Mouse (Mus musculus) liver, embryonic 16.5 days (tissue): ENCODE results near the gene Setd1a. TPM values are rescaled to one million over a fixed set of nuclear protein-coding genes. Genes with fewer than 3 reads are reported as not detected.
"Not testable (repeated sequence)": the region's sequence is repeated elsewhere in the genome, so short reads cannot be mapped to it uniquely, and the experiment has no call there.

Experiments
- ATAC-seq: fragments of 200-750 bp; cut with Nextera tagmentation; 2 replicates; pipeline ENCODE4 v1.8.0; 2017; ENCODE audit warnings: low read depth, mild to moderate bottlenecking, moderate number of reproducible peaks, moderate library complexity
- H3K27ac ChIP-seq: fragments of 300-500 bp; sonication (generic); 2 replicates; pipeline ENCODE4 v1.5.1; 2014; ENCODE audit warnings: mild to moderate bottlenecking, low read length
- H3K27me3 ChIP-seq: fragments of 300-500 bp; sonication (generic); 2 replicates; pipeline ENCODE4 v1.6.1; 2014; ENCODE audit warnings: low read depth, low read length, mixed read lengths; ENCODE audit not compliant: control insufficient read depth, insufficient read depth
- H3K36me3 ChIP-seq: fragments of 300-500 bp; sonication (generic); 2 replicates; pipeline ENCODE4 v1.6.1; 2014; ENCODE audit warnings: mild to moderate bottlenecking; ENCODE audit not compliant: control insufficient read depth, insufficient read depth
- H3K4me1 ChIP-seq: fragments of 300-500 bp; sonication (generic); 2 replicates; pipeline ENCODE4 v1.6.1; 2014; ENCODE audit warnings: low read depth, low read length, mixed read lengths; ENCODE audit not compliant: control insufficient read depth
- H3K4me2 ChIP-seq: fragments of 300-500 bp; sonication (generic); 2 replicates; pipeline ENCODE4 v1.6.1; 2014; ENCODE audit warnings: low read depth, low read length, mixed read lengths
- H3K4me3 ChIP-seq: fragments of 300-500 bp; sonication (generic); 2 replicates; pipeline ENCODE4 v1.5.1; 2014; ENCODE audit warnings: low read depth, mild to moderate bottlenecking, low read length
- H3K9ac ChIP-seq: fragments of 300-500 bp; sonication (generic); 2 replicates; pipeline ENCODE4 v1.6.1; 2014; ENCODE audit warnings: low read depth, low read length
- H3K9me3 ChIP-seq: fragments of 300-500 bp; sonication (generic); replicated peaks from 2 replicates; pipeline ENCODE4 v1.6.1; 2016; ENCODE audit warnings: low read length; ENCODE audit not compliant: control insufficient read depth
- WGBS: fragments of 180-500 bp; shearing (Covaris S2); extraction: QIAGEN DNeasy Blood & Tissue Kit; methylation state at CpG from one replicate; pipeline ENCODE4 v1.1.7; 2014; ENCODE audit not compliant: insufficient replicate concordance; 5-methylcytosine and 5-hydroxymethylcytosine counted together
- polyA plus RNA-seq: library from polyadenylated mRNA; unstranded; fragments of >200 nt; fragmentation: Nextera tagmentation; extraction: Ambion mirVana; gene quantifications from 2 replicates; pipeline ENCODE4 v1.2.1, GENCODE M21; 2015

Gene Setd1a
- polyA plus RNA-seq, 1 experiment from 2014 or later: 7.9 TPM

- under 1% methylated on average over 27 of the region's 27 CpGs for WGBS
- no peak for ATAC-seq
- Histone ChIP-seq H3K27ac (peak overlapping the region; percentile 82), H3K27me3 (no peaks in the 10 kb centered on the region), H3K4me3 (peak overlapping the region; percentile 72), H3K9me3 (no peaks in the 10 kb centered on the region), H3K4me2 (peak overlapping the region; percentile 92), H3K4me1 (peaks cover 73% of the 10 kb centered on the region), H3K36me3 (no peaks in the 10 kb centered on the region), H3K9ac (peak overlapping the region; percentile 85)
These were observed 6.2 kb upstream of the Setd1a start for GRCm38 (mm10) chr7:127770039-127770905.

DNA sequence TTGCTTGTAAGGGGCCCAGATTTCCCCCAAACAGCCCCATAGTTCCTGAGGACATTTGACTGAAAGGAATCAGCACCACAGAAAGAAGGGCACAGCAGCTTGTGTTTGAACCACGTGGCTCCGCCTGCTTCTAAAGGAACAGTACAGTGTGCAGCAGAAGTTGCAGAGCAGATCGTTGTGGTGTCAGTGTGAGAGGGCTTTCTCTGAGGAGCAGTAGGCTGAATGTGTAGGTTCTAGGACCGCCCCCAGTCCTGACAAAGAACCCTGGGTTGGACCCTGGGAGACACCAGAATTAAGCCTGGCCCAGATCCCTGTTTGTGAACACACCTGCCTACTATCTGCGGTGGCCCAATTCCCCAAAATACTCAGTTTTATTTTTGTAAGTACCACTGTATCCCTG, 5.2 kb upstream of the Setd1a start:
- no peak for ATAC-seq
- no peaks in the 10 kb centered on the region for H3K36me3 ChIP-seq
- no peaks in the 10 kb centered on the region for H3K27me3 ChIP-seq
- WGBS: 48% methylated on average over 5 of the region's 5 CpGs
- no peak overlapping the region for H3K9ac ChIP-seq
- H3K27ac ChIP-seq: no peak overlapping the region; the same call in 1 of the 2 replicates
- no peak overlapping the region; the same call in 1 of the 2 replicates for H3K4me3 ChIP-seq
- H3K4me1 ChIP-seq: peaks cover 66% of the 10 kb centered on the region
- no peak overlapping the region for H3K4me2 ChIP-seq
- H3K9me3 ChIP-seq: no peaks in the 10 kb centered on the region

GRCm38 (mm10) chr7:127772080-127772479, 4.4 kb upstream of the Setd1a start:
- H3K4me3 ChIP-seq: no peak overlapping the region
- H3K27ac ChIP-seq: no peak overlapping the region
- H3K36me3 ChIP-seq: no peaks in the 10 kb centered on the region
- H3K4me1 ChIP-seq: peaks cover 58% of the 10 kb centered on the region
- H3K27me3 ChIP-seq: no peaks in the 10 kb centered on the region
- no peak overlapping the region for H3K9ac ChIP-seq
- ATAC-seq: no peak
- WGBS: 36% methylated on average over 3 of the region's 3 CpGs
- H3K9me3 ChIP-seq: no peaks in the 10 kb centered on the region
- no peak overlapping the region for H3K4me2 ChIP-seq

- Histone ChIP-seq H3K9me3 (no peaks in the 10 kb centered on the region), H3K27ac (no peak overlapping the region), H3K9ac (no peak overlapping the region), H3K4me3 (no peak overlapping the region), H3K4me2 (no peak overlapping the region), H3K36me3 (no peaks in the 10 kb centered on the region), H3K4me1 (peaks cover 57% of the 10 kb centered on the region), H3K27me3 (no peaks in the 10 kb centered on the region)
- ATAC-seq: no peak
- 89% methylated on average over 1 of the region's 1 CpGs for WGBS
These were observed 3.9 kb upstream of the Setd1a start for GRCm38 (mm10) chr7:127772557-127772956.

DNA sequence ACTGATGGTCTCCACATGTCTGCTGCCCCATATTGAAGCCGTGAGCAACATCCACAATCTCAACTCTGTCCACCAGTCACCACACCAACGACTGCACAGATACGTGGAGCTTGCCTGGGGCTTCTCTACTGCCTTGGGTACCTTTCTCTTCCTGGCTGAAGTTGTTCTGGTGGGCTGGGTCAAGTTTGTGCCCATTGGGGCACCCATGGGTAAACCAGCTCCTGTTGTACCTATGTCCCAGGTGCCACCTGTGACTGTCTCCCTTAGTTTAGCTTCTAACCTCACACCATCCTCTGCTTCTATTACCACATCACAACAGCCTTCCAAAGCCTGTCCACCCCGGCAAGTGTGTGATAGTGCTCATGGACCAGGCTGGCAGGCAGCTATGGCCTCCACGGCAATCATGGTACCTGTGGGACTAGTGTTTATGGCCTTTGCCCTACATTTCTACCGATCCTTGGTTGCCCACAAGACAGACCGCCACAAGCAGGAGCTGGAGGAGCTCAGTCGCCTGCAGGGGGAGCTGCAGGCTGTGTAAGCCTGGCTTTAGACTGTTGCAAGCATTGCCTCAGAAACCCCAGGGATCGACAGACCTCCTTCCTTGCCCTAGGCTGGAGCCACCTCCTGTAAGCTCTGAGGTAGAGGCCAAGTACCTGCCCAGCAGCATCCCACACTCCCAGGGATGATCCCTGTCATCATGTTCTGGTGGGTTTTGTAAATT, 2.6 kb upstream of the Setd1a start:
- ATAC-seq: no peak
- no peaks in the 10 kb centered on the region for H3K9me3 ChIP-seq
- no peak overlapping the region for H3K4me3 ChIP-seq
- peaks cover 55% of the 10 kb centered on the region for H3K4me1 ChIP-seq
- no peaks in the 10 kb centered on the region for H3K27me3 ChIP-seq
- H3K9ac ChIP-seq: no peak overlapping the region
- H3K36me3 ChIP-seq: no peaks in the 10 kb centered on the region
- no peak overlapping the region for H3K27ac ChIP-seq
- no peak overlapping the region for H3K4me2 ChIP-seq
- 36% methylated on average over 9 of the region's 9 CpGs for WGBS

DNA sequence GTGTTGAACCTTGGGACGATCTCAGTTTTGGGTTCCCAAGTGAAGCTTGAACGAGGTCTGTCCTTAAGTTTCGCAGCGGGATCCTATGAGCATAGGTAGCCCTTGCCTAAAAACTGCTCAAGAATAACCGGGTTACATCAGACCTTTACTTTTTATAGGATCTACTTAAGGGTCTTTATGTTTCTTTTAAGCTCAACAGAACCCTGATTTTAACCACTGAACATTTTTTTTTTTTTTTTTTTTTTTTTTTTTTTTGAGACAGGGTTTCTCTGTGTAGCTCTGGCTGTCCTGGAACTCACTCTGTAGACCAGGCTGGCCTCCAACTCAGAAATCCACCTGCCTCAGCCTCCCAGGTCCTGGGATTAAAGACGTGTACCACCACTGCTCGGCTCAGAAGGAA, 633 bp upstream of the Setd1a start:
- Histone ChIP-seq H3K4me2 (peak overlapping the region; percentile 84), H3K4me1 (peaks cover 36% of the 10 kb centered on the region), H3K4me3 (peak overlapping the region; percentile 83), H3K9ac (peak overlapping the region; percentile 88)
- not testable (repeated sequence) for H3K27ac ChIP-seq, ATAC-seq, H3K9me3 ChIP-seq, H3K27me3 ChIP-seq, H3K36me3 ChIP-seq
- WGBS: 71% methylated on average over 7 of the region's 7 CpGs

DNA sequence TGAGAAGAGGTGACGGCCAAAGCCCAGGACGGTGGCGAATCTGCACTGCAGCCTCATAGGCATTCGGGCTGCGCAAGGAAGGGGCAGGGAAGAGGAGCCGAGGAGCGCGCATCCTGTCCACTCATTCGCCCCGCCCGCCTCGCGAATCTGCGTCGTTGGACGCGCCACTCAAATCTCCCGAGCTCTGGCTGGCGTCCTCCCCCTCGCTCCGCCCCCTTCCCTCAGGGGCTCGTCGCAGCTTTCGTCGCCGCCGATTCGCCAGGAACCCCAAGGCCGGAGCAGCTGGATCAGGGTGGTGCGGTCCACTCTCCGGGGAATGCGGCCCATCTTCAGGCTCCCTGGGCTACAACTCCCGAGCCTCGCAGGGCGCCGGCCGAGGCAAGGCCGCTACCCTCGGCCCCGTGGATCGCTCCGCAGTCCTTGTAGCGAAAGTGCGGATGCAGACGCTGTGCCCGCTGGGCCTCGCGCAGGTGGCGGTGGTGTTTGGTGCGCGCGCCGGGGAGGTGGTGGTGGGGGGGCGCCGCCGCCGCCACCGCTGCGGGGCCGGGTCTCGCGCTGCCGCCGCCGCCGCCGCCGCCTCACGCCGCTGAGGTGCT, 506 bp downstream of the Setd1a start:
- no peaks in the 10 kb centered on the region for H3K9me3 ChIP-seq
- ATAC-seq: peak; percentile 91
- peaks cover 13% of the 10 kb centered on the region for H3K36me3 ChIP-seq
- WGBS: under 1% methylated on average over 60 of the region's 70 CpGs
- H3K27ac ChIP-seq: peak overlapping the region; percentile 96
- H3K9ac ChIP-seq: peak overlapping the region; percentile 88
- H3K4me2 ChIP-seq: peak overlapping the region; percentile 84
- H3K27me3 ChIP-seq: no peaks in the 10 kb centered on the region
- peaks cover 26% of the 10 kb centered on the region for H3K4me1 ChIP-seq
- peak overlapping the region; percentile 83 for H3K4me3 ChIP-seq

DNA sequence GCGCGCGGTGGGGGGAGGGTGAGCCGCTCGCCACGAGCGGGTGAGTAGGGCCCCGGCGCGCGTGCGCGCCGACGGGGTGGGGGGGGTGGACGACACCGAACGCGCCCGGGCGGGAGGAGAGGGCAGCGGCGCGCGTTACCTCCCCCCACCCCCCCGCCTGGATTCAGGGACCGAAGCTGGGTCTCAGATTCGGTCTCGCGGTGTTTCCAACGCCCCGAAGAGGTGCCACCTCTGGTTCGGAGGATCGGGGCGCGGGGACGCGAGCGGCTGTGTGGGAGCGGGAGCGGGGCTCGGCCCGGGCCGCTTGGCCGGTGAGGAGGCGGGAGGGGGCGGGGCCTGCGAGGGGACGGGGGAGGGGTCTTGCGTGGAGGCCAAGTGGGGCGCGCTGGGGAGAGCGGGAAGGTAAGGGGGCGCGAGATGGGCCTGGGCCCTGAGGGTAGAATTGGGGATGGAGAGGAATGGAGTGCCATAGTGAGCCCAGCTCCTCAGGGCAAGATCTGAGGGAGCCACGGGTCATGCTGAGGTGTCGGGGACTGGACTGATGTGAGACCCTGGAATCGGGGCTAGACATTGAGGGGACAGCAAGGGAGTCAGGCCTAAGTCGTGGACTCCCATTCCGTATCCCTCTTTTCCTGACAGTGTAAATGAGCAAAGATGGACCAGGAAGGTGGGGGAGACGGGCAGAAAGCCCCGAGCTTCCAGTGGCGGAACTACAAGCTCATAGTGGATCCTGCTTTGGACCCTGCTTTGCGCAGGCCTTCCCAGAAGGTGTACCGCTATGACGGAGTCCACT, 1.2 kb downstream of the Setd1a start:
- Histone ChIP-seq H3K9me3 (no peaks in the 10 kb centered on the region), H3K27me3 (no peaks in the 10 kb centered on the region), H3K4me3 (peak overlapping the region; percentile 83), H3K4me1 (peaks cover 21% of the 10 kb centered on the region), H3K4me2 (peak overlapping the region; percentile 84), H3K36me3 (peaks cover 17% of the 10 kb centered on the region), H3K27ac (peak overlapping the region; percentile 96), H3K9ac (peak overlapping the region; percentile 88)
- WGBS: 3% methylated on average over 40 of the region's 66 CpGs
- peak; percentile 46 for ATAC-seq
